Mouse (Mus musculus): Measurements from ENCODE around the gene Per1.

The Per1 gene

GRCm38 (mm10) chr11:69099177-69099914, 4.3 kb downstream of the Per1 start:
- DNase-seq (ENCODE audit: low spot score) = no peak

- DNase-seq (ENCODE audit: low spot score) = peak; percentile 82
Observed at GRCm38 (mm10) chr11:69099915-69100345, 4.9 kb downstream of the Per1 start.

- DNase-seq (ENCODE audit: low spot score) = no peak
Observed at GRCm38 (mm10) chr11:69100639-69101360, 5.8 kb downstream of the Per1 start.

GRCm38 (mm10) chr11:69101604-69102402, 6.8 kb downstream of the Per1 start:
- DNase-seq (ENCODE audit: low spot score) = no peak

- DNase-seq (ENCODE audit: low spot score) = no peak
Observed at GRCm38 (mm10) chr11:69102403-69102725, 7.3 kb downstream of the Per1 start.

GRCm38 (mm10) chr11:69103121-69103520, 8.1 kb downstream of the Per1 start:
- no peak for DNase-seq (ENCODE audit: low spot score)

GRCm38 (mm10) chr11:69103531-69104435, 8.8 kb downstream of the Per1 start:
- no peak for DNase-seq (ENCODE audit: low spot score)

GRCm38 (mm10) chr11:69104487-69104886, 9.5 kb downstream of the Per1 start:
- no peak for DNase-seq (ENCODE audit: low spot score)

GRCm38 (mm10) chr11:69105227-69105626, 10.2 kb downstream of the Per1 start:
- no peak for DNase-seq (ENCODE audit: low spot score)

GRCm38 (mm10) chr11:69105796-69106195, 10.8 kb downstream of the Per1 start:
- no peak for DNase-seq (ENCODE audit: low spot score)

GRCm38 (mm10) chr11:69106299-69106698, 11.3 kb downstream of the Per1 start:
- DNase-seq (ENCODE audit: low spot score) = no peak

GRCm38 (mm10) chr11:69106842-69107241, 11.8 kb downstream of the Per1 start:
- DNase-seq (ENCODE audit: low spot score) = no peak

GRCm38 (mm10) chr11:69107676-69108075, 12.7 kb downstream of the Per1 start:
- no peak for DNase-seq (ENCODE audit: low spot score)

GRCm38 (mm10) chr11:69108223-69108622, 13.2 kb downstream of the Per1 start:
- DNase-seq (ENCODE audit: low spot score) = no peak

- no peak for DNase-seq (ENCODE audit: low spot score)
Observed at GRCm38 (mm10) chr11:69109032-69109900, 14.2 kb downstream of the Per1 start.

- DNase-seq (ENCODE audit: low spot score) = peak; percentile 87
Observed at GRCm38 (mm10) chr11:69110319-69111046, 15.5 kb downstream of the Per1 start.

- DNase-seq (ENCODE audit: low spot score) = no peak
Observed at GRCm38 (mm10) chr11:69111051-69111810, 16.2 kb downstream of the Per1 start.

- DNase-seq (ENCODE audit: low spot score) = no peak
Observed at GRCm38 (mm10) chr11:69111865-69112264, 16.8 kb downstream of the Per1 start.

- DNase-seq (ENCODE audit: low spot score) = no peak
Observed at GRCm38 (mm10) chr11:69114018-69114417, 19.0 kb downstream of the Per1 start.

Data from spleen, adult 12 weeks (tissue).